In genomic region chr8:69271203-69271554, GRCm38 (mm10) we compare ENCODE assay signal across 8 mouse cellular contexts. TPM values are rescaled to one million over a fixed set of nuclear protein-coding genes. Genes with fewer than 3 reads are reported as not detected.
DNase-seq lines count a peak whose midpoint lies in the region; ATAC-seq and TF ChIP-seq lines count a peak whose summit lies in the region.

No protein-coding gene starts in this region.

- H3K27ac ChIP-seq in bone marrow macrophage, adult 2 months (ENCODE audit: insufficient read depth, low read depth, low read length): no peak overlapping the region
- peak overlapping the region; percentile 94 for H3K27ac ChIP-seq in hindbrain, embryonic 13.5 days
- H3K27ac ChIP-seq in midbrain, embryonic 13.5 days: peak overlapping the region; percentile 87

- TF ChIP-seq CTCF in bone marrow macrophage, adult 2 months (IDR thresholded peaks at IDR 0.05; ENCODE audit: low read depth, low read length): no peak

- TF ChIP-seq POLR2A in bone marrow macrophage, adult 2 months (IDR thresholded peaks at IDR 0.05; ENCODE audit: borderline replicate concordance, low read depth, low read length): no peak

- peak overlapping the region; percentile 53 for H3K4me2 ChIP-seq in hindbrain, embryonic 13.5 days
- H3K4me2 ChIP-seq in midbrain, embryonic 13.5 days (replicated peaks): peak overlapping the region; percentile 59

- peaks cover 21% of the 10 kb centered on the region for H3K9me3 ChIP-seq in hindbrain, embryonic 13.5 days
- H3K9me3 ChIP-seq in midbrain, embryonic 13.5 days: peaks cover 12% of the 10 kb centered on the region

- H3K4me1 ChIP-seq in bone marrow macrophage, adult 2 months (ENCODE audit: control insufficient read depth, insufficient read depth, low read length): no peaks in the 10 kb centered on the region
- H3K4me1 ChIP-seq in hindbrain, embryonic 13.5 days (replicated peaks): peaks cover 17% of the 10 kb centered on the region
- peaks cover 11% of the 10 kb centered on the region for H3K4me1 ChIP-seq in midbrain, embryonic 13.5 days (replicated peaks)

- WGBS in hindbrain, embryonic 13.5 days: 18% methylated on average over 6 of the region's 6 CpGs
- 14% methylated on average over 6 of the region's 6 CpGs for WGBS in midbrain, embryonic 13.5 days

- H3K9ac ChIP-seq in hindbrain, embryonic 13.5 days: peak overlapping the region; percentile 84
- H3K9ac ChIP-seq in midbrain, embryonic 13.5 days (replicated peaks): peak overlapping the region; percentile 79

- peak overlapping the region; percentile 59 for H3K4me3 ChIP-seq in bone marrow macrophage, adult 2 months (ENCODE audit: insufficient read depth, low read length)
- H3K4me3 ChIP-seq in hindbrain, embryonic 13.5 days: peak overlapping the region; percentile 59
- H3K4me3 ChIP-seq in midbrain, embryonic 13.5 days (replicated peaks): peak overlapping the region; percentile 59

- peak; percentile 94 for ATAC-seq in hindbrain, embryonic 13.5 days (ENCODE audit: low FRiP score)
- ATAC-seq in midbrain, embryonic 13.5 days: peak; percentile 96

- H3K36me3 ChIP-seq in hindbrain, embryonic 13.5 days: peaks cover 24% of the 10 kb centered on the region
- peaks cover 24% of the 10 kb centered on the region for H3K36me3 ChIP-seq in midbrain, embryonic 13.5 days

- no peaks in the 10 kb centered on the region for H3K27me3 ChIP-seq in hindbrain, embryonic 13.5 days
- no peaks in the 10 kb centered on the region for H3K27me3 ChIP-seq in midbrain, embryonic 13.5 days

- peak; percentile 47 for DNase-seq in kidney, adult 18-20 months
- DNase-seq in kidney, adult 9 months: no peak
- DNase-seq in frontal cortex, adult 2 months (ENCODE audit: extremely low spot score in 1 of 2, low spot score in 1 of 2): no peak
- no peak for DNase-seq in left cerebral cortex, adult 9 months (ENCODE audit: low spot score in 2 of 2)
- DNase-seq in adrenal gland, postnatal 4 days (ENCODE audit: low spot score in 2 of 2): no peak

RNA-seq across cellular contexts. Expression of gene D130040H23Rik, which starts 0.3 kb away (rescaled TPM):
- 11.7 and 15.2 TPM in 2 replicates for polyA plus RNA-seq in bone marrow macrophage, adult 2 months (2012; ENCODE audit: insufficient read depth, insufficient read length, missing spikeins)
- polyA plus RNA-seq in hindbrain, embryonic 13.5 days (2015; fragmentation: Nextera tagmentation; extraction: Ambion mirVana): 10.8 TPM in 2 replicates
- polyA plus RNA-seq in midbrain, embryonic 13.5 days (2015; fragmentation: Nextera tagmentation; extraction: Ambion mirVana): 12.4 and 13.0 TPM in 2 replicates
- polyA plus RNA-seq in frontal cortex, adult 2 months (2012; rRNA removed): 7.1 and 8.9 TPM in 2 replicates
- 10 to 100 TPM; 14.9 to 15.4 TPM for total RNA-seq in adrenal gland, postnatal 4 days (2021)
